Mouse (Mus musculus) lung, postnatal 0 days (tissue): Measurements from ENCODE around the gene Jmjd1c. TPM values are rescaled to one million over a fixed set of nuclear protein-coding genes. Genes with fewer than 3 reads are reported as not detected.

ENCODE experiments used
- ATAC-seq: fragments of 200-750 bp; cut with Nextera tagmentation; 2 replicates; pipeline ENCODE4 v1.8.0; 2017; ENCODE audit warnings: moderate library complexity
- DNase-seq: peaks from one replicate; pipeline ENCODE4 v3.0.0-alpha.2; 2016; ENCODE audit warnings: low spot score
- H3K27ac ChIP-seq: fragments of 300-500 bp; sonication (generic); 2 replicates; pipeline ENCODE4 v1.5.1; 2014; ENCODE audit warnings: antibody characterized with exemption, mild to moderate bottlenecking, low read length, mixed read lengths
- H3K27me3 ChIP-seq: fragments of 300-500 bp; sonication (generic); replicated peaks from 2 replicates; pipeline ENCODE4 v1.6.1; 2014; ENCODE audit warnings: low read length, mixed read lengths; ENCODE audit not compliant: insufficient read depth
- H3K36me3 ChIP-seq: fragments of 300-500 bp; sonication (generic); 2 replicates; pipeline ENCODE4 v1.6.1; 2014; ENCODE audit warnings: low read length, mixed read lengths; ENCODE audit not compliant: insufficient read depth
- H3K4me1 ChIP-seq: fragments of 300-500 bp; sonication (generic); 2 replicates; pipeline ENCODE4 v1.6.1; 2014; ENCODE audit warnings: antibody characterized with exemption, low read depth, low read length, mixed read lengths; ENCODE audit not compliant: insufficient read depth
- H3K4me2 ChIP-seq: fragments of 300-500 bp; sonication (generic); replicated peaks from 2 replicates; pipeline ENCODE4 v1.6.1; 2014; ENCODE audit warnings: low read depth, mild to moderate bottlenecking, low read length, moderate library complexity, mixed read lengths
- H3K4me3 ChIP-seq: fragments of 300-500 bp; sonication (generic); 2 replicates; pipeline ENCODE4 v1.5.1; 2014; ENCODE audit warnings: low read depth, low read length
- H3K9ac ChIP-seq: fragments of 300-500 bp; sonication (generic); replicated peaks from 2 replicates; pipeline ENCODE4 v1.6.1; 2014; ENCODE audit warnings: low read depth, mild to moderate bottlenecking
- H3K9me3 ChIP-seq: fragments of 300-500 bp; sonication (generic); 2 replicates; pipeline ENCODE4 v1.6.1; 2016; ENCODE audit warnings: low read length, mixed read lengths
- CTCF ChIP-seq: IDR thresholded peaks from 2 replicates; pipeline ENCODE4 v1.5.1; 2016; ENCODE audit warnings: antibody characterized with exemption, mild to moderate bottlenecking
- EP300 ChIP-seq: IDR thresholded peaks from 2 replicates; pipeline ENCODE4 v1.6.1; 2016; ENCODE audit warnings: antibody characterized with exemption, mild to moderate bottlenecking, control low read depth
- WGBS: fragments of 180-500 bp; shearing (Covaris S2); extraction: QIAGEN DNeasy Blood & Tissue Kit; methylation state at CpG from one replicate; pipeline ENCODE4 v1.1.7; 2014; 5-methylcytosine and 5-hydroxymethylcytosine counted together
- polyA plus RNA-seq: library from polyadenylated mRNA; unstranded; fragments of >200 nt; fragmentation: Nextera tagmentation; extraction: Ambion mirVana; gene quantifications from 2 replicates; pipeline ENCODE4 v1.2.1, GENCODE M21; 2015

The Jmjd1c gene
- polyA plus RNA-seq, 1 experiment from 2014 or later: 43.8 TPM

DNA sequence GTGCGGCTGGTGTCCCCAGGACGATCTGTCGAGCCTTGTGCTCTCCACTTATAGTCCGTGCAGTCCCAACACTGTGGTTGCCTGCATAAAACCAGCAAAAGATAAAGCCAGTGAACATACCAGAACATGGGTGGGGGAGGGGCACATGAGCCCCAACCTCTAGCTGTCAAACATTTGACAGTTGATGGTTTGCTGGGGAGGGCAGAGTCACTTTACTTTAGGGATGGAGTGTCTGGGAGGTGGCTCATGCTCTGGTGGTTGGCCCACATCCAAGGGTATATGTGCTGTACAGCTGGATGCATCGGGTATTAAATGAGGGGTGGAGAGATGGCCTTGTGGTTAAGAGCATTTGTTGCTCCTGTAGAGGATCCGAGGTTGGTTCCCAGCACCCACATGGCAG, 205.1 kb downstream of the Jmjd1c start:
- ATAC-seq (no peak), DNase-seq (no peak)
- WGBS: 85% methylated on average over 6 of the region's 6 CpGs
- Histone ChIP-seq H3K9me3 (no peaks in the 10 kb centered on the region), H3K27ac (no peak overlapping the region), H3K36me3 (no peaks in the 10 kb centered on the region), H3K9ac (no peak overlapping the region), H3K4me3 (no peak overlapping the region), H3K4me2 (no peak overlapping the region), H3K27me3 (no peaks in the 10 kb centered on the region), H3K4me1 (no peaks in the 10 kb centered on the region)
- TF ChIP-seq EP300: no peak
- TF ChIP-seq CTCF: no peak

DNA sequence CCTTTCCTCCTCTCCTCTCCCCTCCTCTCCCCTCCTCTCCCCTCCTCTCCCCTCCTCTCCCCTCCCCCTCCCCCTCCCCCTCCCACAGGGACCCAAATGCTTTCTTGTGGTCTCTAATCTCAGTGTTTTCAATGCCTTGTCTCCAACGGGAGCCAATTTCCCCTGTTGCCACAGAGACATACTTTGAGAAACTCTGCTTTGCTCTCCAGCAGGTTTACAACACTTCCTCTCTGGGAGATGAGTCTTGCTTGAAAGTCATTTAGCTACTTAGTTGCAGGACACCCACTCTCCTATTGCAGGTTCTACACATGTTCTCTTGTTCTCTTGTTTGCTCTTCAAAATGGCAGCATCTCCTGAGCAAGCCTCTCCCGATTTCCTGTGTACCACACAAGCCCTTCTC, 206.4 kb downstream of the Jmjd1c start:
- TF ChIP-seq EP300 (no peak), CTCF (no peak)
- Histone ChIP-seq H3K4me1 (no peaks in the 10 kb centered on the region), H3K9me3 (no peaks in the 10 kb centered on the region), H3K36me3 (no peaks in the 10 kb centered on the region), H3K4me3 (no peak overlapping the region), H3K27me3 (no peaks in the 10 kb centered on the region), H3K27ac (no peak overlapping the region), H3K9ac (no peak overlapping the region), H3K4me2 (no peak overlapping the region)
- DNase-seq (no peak), ATAC-seq (no peak)
- WGBS: 26% methylated on average over 2 of the region's 2 CpGs

Other genes with a start within 250 kb of the Jmjd1c start
- gene Reep3, start 820 bp downstream of the Jmjd1c start, polyA plus RNA-seq: 38.4 and 43.8 TPM in 2 replicates
- 40.6 and 43.8 TPM in 2 replicates for gene Nrbf2, start 189.2 kb downstream of the Jmjd1c start, polyA plus RNA-seq